Mouse (Mus musculus) stomach, embryonic 15.5 days (tissue): ENCODE data around the gene Tmed2. TPM values are rescaled to one million over a fixed set of nuclear protein-coding genes. Genes with fewer than 3 reads are reported as not detected.
"Not testable (repeated sequence)": the region's sequence is repeated elsewhere in the genome, so short reads cannot be mapped to it uniquely, and the experiment has no call there.

Source experiments
- ATAC-seq: fragments of 200-750 bp; cut with Nextera tagmentation; 2 replicates; pipeline ENCODE4 v1.8.0; 2017; ENCODE audit warnings: low read depth, moderate number of reproducible peaks, moderate TSS enrichment; ENCODE audit not compliant: insufficient read depth, low FRiP score
- H3K27ac ChIP-seq: fragments of 300-500 bp; sonication (generic); 2 replicates; pipeline ENCODE4 v1.5.1; 2015; ENCODE audit warnings: mild to moderate bottlenecking, inconsistent platforms
- H3K27me3 ChIP-seq: fragments of 300-500 bp; sonication (generic); replicated peaks from 2 replicates; pipeline ENCODE4 v1.6.1; 2015; ENCODE audit warnings: inconsistent platforms
- H3K36me3 ChIP-seq: fragments of 300-500 bp; sonication (generic); 2 replicates; pipeline ENCODE4 v1.6.1; 2015; ENCODE audit warnings: inconsistent platforms
- H3K4me1 ChIP-seq: fragments of 300-500 bp; sonication (generic); 2 replicates; pipeline ENCODE4 v1.6.1; 2015; ENCODE audit warnings: inconsistent platforms
- H3K4me2 ChIP-seq: fragments of 300-500 bp; sonication (generic); 2 replicates; pipeline ENCODE4 v1.6.1; 2015; ENCODE audit warnings: mild to moderate bottlenecking, inconsistent platforms
- H3K4me3 ChIP-seq: fragments of 300-500 bp; sonication (generic); replicated peaks from 2 replicates; pipeline ENCODE4 v1.5.1; 2015; ENCODE audit warnings: inconsistent platforms
- H3K9ac ChIP-seq: fragments of 300-500 bp; sonication (generic); 2 replicates; pipeline ENCODE4 v1.6.1; 2015; ENCODE audit warnings: inconsistent platforms
- H3K9me3 ChIP-seq: fragments of 300-500 bp; sonication (generic); 2 replicates; pipeline ENCODE4 v1.6.1; 2016; ENCODE audit warnings: inconsistent platforms
- WGBS: fragments of 180-500 bp; shearing (Covaris S2); methylation state at CpG from one replicate; pipeline ENCODE4 v1.1.7; 2015; 5-methylcytosine and 5-hydroxymethylcytosine counted together
- polyA plus RNA-seq: library from polyadenylated mRNA; unstranded; fragments of >200 nt; fragmentation: Nextera tagmentation; extraction: Ambion mirVana; gene quantifications from 2 replicates; pipeline ENCODE4 v1.2.1, GENCODE M21; 2015

Gene Tmed2
- polyA plus RNA-seq, 1 experiment from 2014 or later, result 589 TPM

DNA sequence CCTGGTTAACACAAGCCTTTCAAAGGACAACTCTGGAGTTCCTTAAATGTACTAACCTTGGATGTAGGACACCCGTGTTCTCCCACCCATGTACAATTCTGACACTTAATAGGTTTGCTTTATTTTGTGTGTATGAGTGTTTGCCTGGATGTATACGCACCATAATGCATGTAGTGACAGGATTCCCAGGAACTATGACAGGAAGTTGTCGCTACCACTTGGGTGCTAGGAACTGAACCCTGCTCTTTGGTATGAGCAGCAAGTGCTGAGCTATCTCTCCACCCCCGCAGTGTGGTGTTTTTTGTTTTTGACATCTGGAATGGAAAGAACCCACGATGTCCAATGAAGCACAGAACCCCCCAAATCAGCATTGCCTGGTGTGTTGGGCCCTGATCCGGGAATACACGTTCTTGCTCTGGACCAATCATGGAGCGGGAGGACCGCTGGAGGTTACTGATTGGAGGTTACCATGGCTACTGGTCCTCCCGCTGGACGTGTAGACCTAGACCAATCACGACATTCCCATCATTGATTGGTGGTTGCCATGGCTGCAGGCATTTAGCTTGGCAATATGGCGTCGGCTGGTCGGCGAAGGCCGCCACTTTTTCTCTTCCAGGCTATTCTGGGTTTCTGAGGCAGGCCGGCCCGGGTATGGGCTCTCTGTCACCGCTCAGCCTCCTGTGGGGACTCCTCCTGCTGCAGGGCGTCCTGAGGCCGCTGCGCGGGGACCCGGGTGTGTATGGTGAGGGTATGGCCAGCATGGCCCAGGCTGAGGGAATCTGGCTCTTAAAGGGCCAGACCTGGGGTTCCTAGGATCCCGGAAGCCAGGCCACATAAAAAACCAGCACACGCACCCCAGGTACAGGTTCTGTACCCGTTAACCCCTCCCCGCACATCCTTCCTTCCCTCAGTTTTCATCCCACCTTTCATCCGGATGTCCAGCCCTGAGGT lies 58.0 kb downstream of the Tmed2 start:
- WGBS, result 8% methylated on average over 30 of the region's 30 CpGs
- peak; percentile 99 for ATAC-seq
- Histone ChIP-seq H3K4me2 (peak overlapping the region; percentile 93), H3K27ac (no peak overlapping the region), H3K9me3 (no peaks in the 10 kb centered on the region), H3K9ac (peak overlapping the region; percentile 49; the same call in 1 of the 2 replicates), H3K4me1 (peaks cover 8% of the 10 kb centered on the region; the same call in 1 of the 2 replicates), H3K4me3 (peak overlapping the region; percentile 67), H3K27me3 (no peaks in the 10 kb centered on the region), H3K36me3 (peaks cover 23% of the 10 kb centered on the region; the same call in 1 of the 2 replicates)

- not testable (repeated sequence) for ATAC-seq, H3K4me3 ChIP-seq, H3K27ac ChIP-seq, H3K9ac ChIP-seq, H3K4me1 ChIP-seq, H3K27me3 ChIP-seq, H3K9me3 ChIP-seq
- peaks cover 17% of the 10 kb centered on the region; the same call in 1 of the 2 replicates for H3K36me3 ChIP-seq
- WGBS, result 60% methylated on average over 8 of the region's 8 CpGs
- H3K4me2 ChIP-seq, result peak overlapping the region; percentile 93; the same call in 1 of the 2 replicates
Observed at GRCm38 (mm10) chr5:124599726-124600125, 59.2 kb downstream of the Tmed2 start.

Other genes starting within 250 kb of the Tmed2 start
- gene Mphosph9, start 212.7 kb upstream of the Tmed2 start, polyA plus RNA-seq, result 10.4 and 10.8 TPM in 2 replicates
- 16.2 and 16.4 TPM in 2 replicates for gene 2810006K23Rik, start 212.6 kb upstream of the Tmed2 start, polyA plus RNA-seq
- 130 and 165 TPM in 2 replicates for gene Cdk2ap1, start 177.6 kb upstream of the Tmed2 start, polyA plus RNA-seq
- 77.3 and 81.5 TPM in 2 replicates for gene Sbno1, start 114.7 kb upstream of the Tmed2 start, polyA plus RNA-seq
- gene Kmt5a, start 100.8 kb upstream of the Tmed2 start, polyA plus RNA-seq, result 92.6 and 104 TPM in 2 replicates
- gene Rilpl2, start 62.3 kb upstream of the Tmed2 start, polyA plus RNA-seq, result 31.5 and 32.0 TPM in 2 replicates
- 22.5 and 25.0 TPM in 2 replicates for gene Snrnp35, start 57.6 kb upstream of the Tmed2 start, polyA plus RNA-seq
- gene Rilpl1, start 9.3 kb upstream of the Tmed2 start, polyA plus RNA-seq, result 15.1 and 15.2 TPM in 2 replicates
- 14.1 and 17.1 TPM in 2 replicates for gene Ddx55, start 12.2 kb downstream of the Tmed2 start, polyA plus RNA-seq
- gene Eif2b1, start 38.4 kb downstream of the Tmed2 start, polyA plus RNA-seq, result 73.7 and 77.1 TPM in 2 replicates
- 53.1 and 54.9 TPM in 2 replicates for gene Gtf2h3, start 38.4 kb downstream of the Tmed2 start, polyA plus RNA-seq
- 39.1 and 43.4 TPM in 2 replicates for gene Atp6v0a2, start 87.9 kb downstream of the Tmed2 start, polyA plus RNA-seq
- gene Dnah10, start 184.4 kb downstream of the Tmed2 start, polyA plus RNA-seq, result 0.01 and 0.06 TPM in 2 replicates